Mouse (Mus musculus) hindbrain, embryonic 11.5 days (tissue): ENCODE measurements around the gene Stard13. TPM values are rescaled to one million over a fixed set of nuclear protein-coding genes. Genes with fewer than 3 reads are reported as not detected.

ENCODE experiments used
- ATAC-seq: fragments of 200-750 bp; cut with Nextera tagmentation; 2 replicates; pipeline ENCODE4 v1.8.0; 2017; ENCODE audit warnings: mild to moderate bottlenecking, moderate TSS enrichment, moderate library complexity; ENCODE audit not compliant: low FRiP score
- DNase-seq: peaks from one replicate; pipeline ENCODE4 v3.0.0-alpha.2; 2015; ENCODE audit warnings: low spot score
- H3K27ac ChIP-seq: fragments of 300-500 bp; sonication (generic); 2 replicates; pipeline ENCODE4 v1.5.1; 2014; ENCODE audit warnings: mild to moderate bottlenecking, low read depth, low read length
- H3K27me3 ChIP-seq: fragments of 300-500 bp; sonication (generic); 2 replicates; pipeline ENCODE4 v1.6.1; 2014; ENCODE audit warnings: mild to moderate bottlenecking, low read length, moderate library complexity, mixed read lengths; ENCODE audit not compliant: control insufficient read depth, insufficient read depth
- H3K36me3 ChIP-seq: fragments of 300-500 bp; sonication (generic); 2 replicates; pipeline ENCODE4 v1.6.1; 2014; ENCODE audit warnings: mild to moderate bottlenecking, low read length, moderate library complexity, mixed read lengths; ENCODE audit not compliant: control insufficient read depth, insufficient read depth
- H3K4me1 ChIP-seq: fragments of 300-500 bp; sonication (generic); replicated peaks from 2 replicates; pipeline ENCODE4 v1.6.1; 2014; ENCODE audit warnings: low read length, mixed read lengths; ENCODE audit not compliant: control insufficient read depth, insufficient read depth
- H3K4me2 ChIP-seq: fragments of 300-500 bp; sonication (generic); replicated peaks from 2 replicates; pipeline ENCODE4 v1.6.1; 2014; ENCODE audit warnings: mild to moderate bottlenecking, low read depth, low read length
- H3K4me3 ChIP-seq: fragments of 300-500 bp; sonication (generic); 2 replicates; pipeline ENCODE4 v1.5.1; 2014; ENCODE audit warnings: low read depth, low read length
- H3K9ac ChIP-seq: fragments of 300-500 bp; sonication (generic); 2 replicates; pipeline ENCODE4 v1.6.1; 2014; ENCODE audit warnings: low read depth, low read length
- H3K9me3 ChIP-seq: fragments of 300-500 bp; sonication (generic); 2 replicates; pipeline ENCODE4 v1.6.1; 2016; ENCODE audit warnings: low read length; ENCODE audit not compliant: control insufficient read depth
- WGBS: fragments of 180-500 bp; shearing (Covaris S2); extraction: QIAGEN DNeasy Blood & Tissue Kit; methylation state at CpG from one replicate; pipeline ENCODE4 v1.1.7; 2014; 5-methylcytosine and 5-hydroxymethylcytosine counted together
- polyA plus RNA-seq: library from polyadenylated mRNA; unstranded; fragments of >200 nt; fragmentation: Nextera tagmentation; extraction: Ambion mirVana; gene quantifications from 2 replicates; pipeline ENCODE4 v1.2.1, GENCODE M21; 2014

Gene Stard13
- polyA plus RNA-seq, 1 experiment from 2014 or later, result 4.3 TPM

DNA sequence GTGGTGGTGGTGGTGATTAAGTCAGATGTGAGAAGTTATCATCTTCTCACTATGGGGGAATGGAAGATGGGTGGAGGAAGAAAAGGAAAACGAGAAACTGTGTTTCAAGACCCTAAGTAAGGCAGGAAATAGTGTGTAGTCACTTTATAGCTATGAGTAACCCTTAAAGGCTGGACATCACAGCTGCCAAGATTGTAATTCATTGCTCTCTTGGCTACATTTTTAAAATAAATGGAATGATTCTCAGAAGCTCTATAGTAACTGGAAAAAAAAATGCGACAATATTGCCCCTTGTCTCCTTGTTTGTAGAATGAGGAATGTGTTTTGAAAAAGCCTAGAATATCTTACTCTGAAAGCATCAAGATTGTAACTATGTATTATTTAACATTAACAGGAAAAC is 41.4 kb downstream of the Stard13 start:
- WGBS, result 88% methylated on average over 2 of the region's 2 CpGs
- Histone ChIP-seq H3K9ac (no peak overlapping the region), H3K4me1 (no peaks in the 10 kb centered on the region), H3K4me3 (no peak overlapping the region), H3K27me3 (no peaks in the 10 kb centered on the region), H3K4me2 (no peak overlapping the region), H3K36me3 (no peaks in the 10 kb centered on the region), H3K27ac (no peak overlapping the region), H3K9me3 (no peaks in the 10 kb centered on the region)
- DNase-seq (no peak), ATAC-seq (no peak)

DNA sequence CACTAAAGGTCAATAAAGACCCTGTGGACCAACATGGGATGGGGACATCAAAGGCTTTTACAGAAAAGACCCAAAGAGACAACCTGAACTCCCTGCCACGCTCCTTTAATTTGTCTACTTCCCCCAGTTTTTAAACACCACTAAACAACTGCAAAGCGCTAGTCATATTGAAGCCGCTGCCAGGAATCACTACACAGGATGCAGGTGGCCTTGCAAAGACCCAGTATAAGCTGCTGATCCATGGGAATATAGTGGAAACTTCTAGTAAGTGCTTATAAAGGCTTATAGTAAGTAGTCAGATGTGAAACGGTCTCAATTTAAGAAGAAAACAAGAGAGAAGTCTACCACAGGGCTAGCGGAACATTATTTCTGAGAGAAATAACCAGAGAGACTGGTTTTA is 42.9 kb downstream of the Stard13 start:
- Histone ChIP-seq H3K27ac (no peak overlapping the region), H3K9me3 (no peaks in the 10 kb centered on the region), H3K27me3 (no peaks in the 10 kb centered on the region), H3K9ac (no peak overlapping the region), H3K36me3 (no peaks in the 10 kb centered on the region), H3K4me3 (no peak overlapping the region), H3K4me1 (no peaks in the 10 kb centered on the region), H3K4me2 (no peak overlapping the region)
- DNase-seq, result no peak
- 84% methylated on average over 5 of the region's 5 CpGs for WGBS
- no peak for ATAC-seq

DNA sequence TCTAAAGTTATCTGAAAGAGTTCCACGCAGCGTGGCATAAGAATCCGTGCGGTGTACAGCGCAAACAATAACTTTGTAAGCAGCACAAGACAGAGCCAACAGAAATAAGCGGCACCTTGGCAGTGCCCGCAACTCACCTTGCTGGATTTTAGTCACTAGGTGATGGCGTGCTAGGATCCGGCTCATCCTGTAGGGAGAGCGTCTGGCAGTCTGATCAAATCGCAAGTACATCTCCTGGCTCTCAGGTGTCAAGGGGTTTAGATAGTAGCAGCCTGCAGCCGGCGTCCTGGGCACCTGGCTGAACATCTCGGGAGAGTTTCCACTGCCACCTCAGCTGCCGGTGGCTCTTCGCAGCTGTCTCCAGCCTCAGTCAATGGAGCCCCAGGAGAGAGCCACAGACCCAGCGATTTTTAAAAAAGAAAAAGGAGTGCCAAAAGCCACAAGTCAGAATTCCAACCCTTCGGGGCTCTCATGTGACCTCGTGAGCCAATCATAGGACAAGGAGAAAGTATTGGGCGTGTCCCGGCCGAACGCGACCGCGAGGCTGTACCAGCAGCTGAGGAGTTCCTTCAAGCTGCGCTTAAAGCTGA is 43.8 kb downstream of the Stard13 start:
- Histone ChIP-seq H3K4me2 (peak overlapping the region; percentile 89), H3K36me3 (no peaks in the 10 kb centered on the region), H3K9me3 (no peaks in the 10 kb centered on the region), H3K4me1 (no peaks in the 10 kb centered on the region), H3K4me3 (peak overlapping the region; percentile 49), H3K27me3 (no peaks in the 10 kb centered on the region), H3K27ac (no peak overlapping the region), H3K9ac (peak overlapping the region; percentile 42; the same call in 1 of the 2 replicates)
- DNase-seq (peak; percentile 73), ATAC-seq (peak; percentile 95)
- WGBS, result 3% methylated on average over 27 of the region's 27 CpGs

DNA sequence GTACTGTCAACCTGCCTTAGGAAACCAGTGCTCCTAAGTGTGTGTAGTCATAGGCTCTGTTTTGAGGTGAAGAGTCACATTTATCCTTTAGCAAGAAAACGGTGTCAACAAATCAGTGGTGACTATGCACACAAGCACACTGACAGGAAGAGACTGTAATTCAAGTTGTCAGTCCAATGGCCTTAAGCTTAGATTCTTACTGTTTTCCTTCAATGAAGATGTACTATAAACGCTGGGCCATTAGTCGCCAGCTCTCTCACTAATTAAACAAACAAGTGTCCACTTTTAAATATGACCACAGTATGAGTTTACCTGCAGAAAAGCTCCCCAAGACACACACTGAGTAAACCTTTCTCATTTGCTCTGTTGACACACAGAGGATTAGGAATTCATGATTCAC is 44.3 kb downstream of the Stard13 start:
- no peak overlapping the region for H3K27ac ChIP-seq
- peak overlapping the region; percentile 49 for H3K4me3 ChIP-seq
- DNase-seq, result no peak
- H3K4me2 ChIP-seq, result peak overlapping the region; percentile 89
- H3K9ac ChIP-seq, result no peak overlapping the region
- H3K36me3 ChIP-seq, result no peaks in the 10 kb centered on the region
- H3K27me3 ChIP-seq, result no peaks in the 10 kb centered on the region
- no peaks in the 10 kb centered on the region for H3K4me1 ChIP-seq
- WGBS, result 51% methylated on average over 3 of the region's 3 CpGs
- H3K9me3 ChIP-seq, result no peaks in the 10 kb centered on the region
- no peak for ATAC-seq

DNA sequence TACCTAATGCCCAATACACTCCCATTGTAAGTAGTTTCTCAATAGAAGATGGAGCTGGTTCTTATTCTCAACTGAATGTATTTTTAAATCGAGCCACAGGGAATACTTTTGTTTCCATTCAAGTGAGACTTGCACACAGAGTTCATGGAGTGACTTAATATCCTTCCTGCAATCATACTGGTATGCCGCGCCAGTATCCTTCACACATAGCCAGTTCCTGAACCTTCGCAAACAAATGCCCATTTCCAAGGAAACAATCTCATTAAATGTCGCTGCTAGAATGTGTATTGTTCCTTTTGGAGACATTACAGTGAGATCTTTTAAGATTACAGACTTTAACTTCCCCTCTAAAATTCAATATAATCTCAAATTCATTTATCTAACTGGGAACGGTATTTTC is 45.0 kb downstream of the Stard13 start:
- no peaks in the 10 kb centered on the region for H3K36me3 ChIP-seq
- H3K27me3 ChIP-seq, result no peaks in the 10 kb centered on the region
- ATAC-seq, result no peak
- H3K4me1 ChIP-seq, result no peaks in the 10 kb centered on the region
- no peak overlapping the region for H3K9ac ChIP-seq
- H3K4me2 ChIP-seq, result no peak overlapping the region
- 88% methylated on average over 6 of the region's 6 CpGs for WGBS
- H3K27ac ChIP-seq, result no peak overlapping the region
- H3K9me3 ChIP-seq, result no peaks in the 10 kb centered on the region
- H3K4me3 ChIP-seq, result no peak overlapping the region
- no peak for DNase-seq

DNA sequence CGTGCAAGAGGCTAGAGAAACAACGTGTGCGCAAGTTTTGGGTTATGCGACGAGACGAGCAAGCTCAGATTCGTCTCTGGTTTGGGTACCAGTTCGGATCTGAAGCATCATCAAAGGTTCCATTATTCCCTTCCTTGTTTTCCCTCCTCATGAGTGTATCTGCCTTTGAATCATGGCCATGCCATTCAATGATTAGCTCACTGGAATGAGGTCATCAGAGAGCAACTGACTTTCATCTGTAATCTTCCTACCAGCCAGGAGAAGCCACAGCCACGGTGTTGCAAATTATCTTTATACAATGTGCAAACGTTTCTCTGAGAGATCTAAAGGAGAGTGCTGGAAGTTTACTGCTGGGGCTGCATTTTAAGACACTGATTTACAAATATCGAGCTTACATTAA is 46.3 kb downstream of the Stard13 start:
- no peak for ATAC-seq
- whole genome bisulfite sequencing, result 85% methylated on average over 11 of the region's 11 CpGs
- Histone ChIP-seq H3K9ac (no peak overlapping the region), H3K27me3 (no peaks in the 10 kb centered on the region), H3K9me3 (no peaks in the 10 kb centered on the region), H3K36me3 (no peaks in the 10 kb centered on the region), H3K4me1 (no peaks in the 10 kb centered on the region), H3K4me3 (no peak overlapping the region), H3K4me2 (no peak overlapping the region), H3K27ac (no peak overlapping the region)
- no peak for DNase-seq

DNA sequence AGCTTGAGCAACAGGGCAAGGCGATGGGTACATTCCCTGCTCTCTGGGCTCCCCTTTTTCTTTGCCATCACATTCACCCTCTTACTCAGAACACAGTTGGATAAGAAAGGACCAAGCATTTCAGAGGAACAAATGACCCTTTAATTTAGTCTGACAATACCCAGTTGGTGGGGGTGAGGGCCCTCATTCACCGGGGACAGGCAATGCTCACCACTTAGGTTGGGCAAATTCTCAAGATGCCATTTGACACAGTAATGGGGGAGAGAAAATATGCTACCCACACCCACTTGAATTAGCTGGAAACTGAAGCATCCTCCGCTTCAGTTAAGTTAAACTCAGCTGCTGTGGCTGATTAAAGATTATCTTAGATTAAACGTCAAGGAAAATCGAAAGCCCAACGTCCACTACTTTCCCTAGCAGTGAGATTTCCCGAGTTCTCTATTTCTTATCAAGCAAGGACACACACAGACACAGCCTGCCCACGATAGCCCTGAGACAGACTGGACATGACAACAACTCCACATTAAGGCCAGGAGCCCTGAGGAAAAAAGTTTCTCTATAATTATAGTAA is 48.3 kb downstream of the Stard13 start:
- H3K27ac ChIP-seq, result no peak overlapping the region
- H3K36me3 ChIP-seq, result no peaks in the 10 kb centered on the region
- ATAC-seq (no peak), DNase-seq (no peak)
- no peaks in the 10 kb centered on the region for H3K9me3 ChIP-seq
- H3K9ac ChIP-seq, result no peak overlapping the region
- H3K4me1 ChIP-seq, result no peaks in the 10 kb centered on the region
- no peaks in the 10 kb centered on the region for H3K27me3 ChIP-seq
- H3K4me2 ChIP-seq, result no peak overlapping the region
- WGBS, result 81% methylated on average over 8 of the region's 8 CpGs
- no peak overlapping the region for H3K4me3 ChIP-seq

DNA sequence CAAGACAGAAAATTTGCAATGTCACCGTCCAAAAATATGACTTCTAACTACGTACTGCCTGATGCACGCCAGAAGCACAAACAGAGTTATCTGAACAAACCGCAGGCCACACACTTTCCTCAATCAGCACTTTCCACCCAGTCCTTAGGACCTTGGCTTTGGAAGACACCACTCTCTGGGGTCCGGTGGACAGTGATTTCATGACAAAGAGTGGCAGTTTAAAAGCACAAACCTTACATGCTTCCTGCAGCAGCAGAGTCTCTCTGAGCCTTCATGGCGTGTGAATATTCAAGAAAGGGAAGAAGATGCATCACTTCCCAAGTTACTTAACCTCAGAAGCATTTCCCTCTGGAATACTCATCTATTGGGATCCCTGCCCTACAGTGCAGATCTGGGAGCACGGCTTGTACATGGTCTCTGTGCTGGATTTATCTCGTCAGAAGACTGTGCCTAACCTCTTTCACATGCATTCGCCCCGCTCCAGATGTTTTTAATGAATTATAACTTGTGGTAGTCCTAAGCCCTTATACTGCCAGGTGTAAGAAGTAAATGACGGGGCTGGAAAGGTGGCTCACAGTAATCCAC is 49.9 kb downstream of the Stard13 start:
- Histone ChIP-seq H3K27ac (no peak overlapping the region), H3K36me3 (no peaks in the 10 kb centered on the region), H3K4me1 (no peaks in the 10 kb centered on the region), H3K9me3 (no peaks in the 10 kb centered on the region), H3K4me2 (no peak overlapping the region), H3K9ac (no peak overlapping the region), H3K27me3 (no peaks in the 10 kb centered on the region), H3K4me3 (no peak overlapping the region)
- no peak for DNase-seq
- ATAC-seq, result no peak
- WGBS, result 88% methylated on average over 11 of the region's 11 CpGs

DNA sequence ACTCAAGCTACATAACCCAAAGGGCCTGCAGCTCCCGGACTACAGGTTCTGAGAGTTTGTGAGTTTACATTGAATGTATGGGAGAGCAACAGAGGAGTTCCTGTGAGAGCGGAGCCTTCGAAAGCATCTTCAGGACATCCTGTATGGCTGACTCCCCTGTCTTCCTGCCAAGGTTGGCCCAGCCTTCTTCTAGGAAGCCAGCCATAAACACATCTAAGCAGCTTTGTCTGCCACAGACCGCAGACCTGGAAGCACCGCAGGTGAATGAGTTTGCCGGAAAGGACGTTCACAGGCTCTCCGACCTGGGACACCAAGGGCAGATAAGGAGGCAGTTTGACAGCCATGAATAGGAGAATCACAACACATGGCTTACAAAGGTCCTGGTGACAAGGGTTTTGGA is 52.3 kb downstream of the Stard13 start:
- Histone ChIP-seq H3K4me1 (no peaks in the 10 kb centered on the region), H3K9me3 (no peaks in the 10 kb centered on the region), H3K27ac (no peak overlapping the region), H3K4me2 (no peak overlapping the region), H3K4me3 (no peak overlapping the region), H3K27me3 (no peaks in the 10 kb centered on the region), H3K36me3 (no peaks in the 10 kb centered on the region), H3K9ac (no peak overlapping the region)
- ATAC-seq, result no peak
- no peak for DNase-seq
- 93% methylated on average over 8 of the region's 8 CpGs for WGBS
